Mouse (Mus musculus): Measurements from ENCODE around the gene Rhbdl3.

- no peak for TF ChIP-seq CTCF (IDR thresholded peaks at IDR 0.05; ENCODE audit: borderline replicate concordance, insufficient read depth, low read length)
- no peak for TF ChIP-seq POLR2A (IDR thresholded peaks at IDR 0.05; ENCODE audit: low read depth, low read length)
Measured at GRCm38 (mm10) chr11:80304846-80305245, 4.1 kb downstream of the Rhbdl3 start.

Measured in embryonic fibroblast, embryonic 13.5 days (primary cell).